Mouse (Mus musculus): ENCODE measurements at regions not wholly inside any gene's neighbourhood (a gene's known extent, or its start where the extent isn't known, plus 50 kb on each side); places are given as distances from the start of the nearest gene placed in this dataset.

DNA sequence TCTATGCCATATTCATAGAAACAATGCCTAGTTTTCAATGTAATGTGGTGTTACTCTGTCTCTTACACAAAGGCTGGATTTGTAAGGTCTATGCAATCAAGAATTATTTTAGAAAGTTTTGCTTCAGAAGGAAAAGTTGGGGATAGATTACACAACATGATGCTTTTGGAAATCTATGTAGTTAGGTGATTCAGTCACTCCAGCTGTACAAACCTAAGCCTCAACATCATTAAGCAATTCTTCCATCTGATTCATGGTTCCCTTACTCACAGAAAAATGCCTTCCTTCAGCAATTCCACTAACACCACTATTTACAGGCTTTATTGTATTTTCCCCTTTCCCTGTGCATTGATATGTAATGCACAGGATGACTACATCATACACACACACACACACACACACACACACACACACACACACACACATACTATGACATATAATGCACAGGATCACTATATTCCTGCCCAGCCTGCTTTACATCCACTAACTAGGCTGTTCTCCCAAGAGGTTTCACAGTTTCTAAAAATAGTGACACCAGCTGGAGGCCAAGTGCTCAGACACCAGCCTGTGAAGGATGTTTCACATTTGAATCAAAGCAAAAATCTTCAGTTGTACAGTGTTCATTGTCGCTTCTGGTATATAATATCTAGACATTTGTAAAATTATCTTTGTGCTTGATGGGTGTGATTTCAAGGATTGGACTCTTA, 305.9 kb downstream of the Klf6 start:
- no peak for TF ChIP-seq CTCF (IDR thresholded peaks at IDR 0.05; ENCODE audit: control insufficient read depth, insufficient read depth, low read length)
- TF ChIP-seq POLR2A (IDR thresholded peaks at IDR 0.05; ENCODE audit: borderline replicate concordance, control insufficient read depth, low read depth, low read length) = no peak
- no peak overlapping the region for H3K27ac ChIP-seq (ENCODE audit: control insufficient read depth, insufficient read depth, low read depth, low read length, poor library complexity)
- no peak overlapping the region for H3K4me3 ChIP-seq (replicated peaks; ENCODE audit: control insufficient read depth, low read depth, low read length)
- 83% methylated on average over 1 of the region's 1 CpGs for WGBS
- H3K4me1 ChIP-seq (ENCODE audit: control insufficient read depth, insufficient read depth, low read length) = no peaks in the 10 kb centered on the region

DNA sequence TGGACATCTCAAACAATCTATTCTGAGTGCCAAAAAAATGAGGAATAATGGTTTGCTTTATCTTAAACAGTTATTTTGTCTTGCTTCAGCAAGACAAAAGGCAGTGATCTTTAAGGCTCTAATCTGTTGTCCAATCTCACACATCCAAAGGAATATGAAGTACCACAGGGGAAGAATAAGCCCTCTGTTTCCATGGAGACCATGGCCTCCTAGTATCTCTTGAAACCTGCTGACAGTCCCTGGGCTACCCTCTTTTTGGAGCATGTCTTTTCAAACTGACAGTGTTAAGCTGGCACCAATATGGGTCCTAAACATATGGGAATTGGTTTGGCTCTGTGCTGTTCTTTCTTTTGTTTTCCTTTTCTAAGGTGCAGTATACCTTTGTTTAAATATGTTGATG, 311.8 kb downstream of the Klf6 start:
- Histone ChIP-seq H3K4me3 (replicated peaks; ENCODE audit: control insufficient read depth, low read depth, low read length) (no peak overlapping the region), H3K4me1 (ENCODE audit: control insufficient read depth, insufficient read depth, low read length) (no peaks in the 10 kb centered on the region), H3K27ac (ENCODE audit: control insufficient read depth, insufficient read depth, low read depth, low read length, poor library complexity) (no peak overlapping the region)
- TF ChIP-seq POLR2A (IDR thresholded peaks at IDR 0.05; ENCODE audit: borderline replicate concordance, control insufficient read depth, low read depth, low read length) = no peak

- no peak overlapping the region for H3K27ac ChIP-seq (ENCODE audit: control insufficient read depth, insufficient read depth, low read depth, low read length, poor library complexity)
- WGBS = 79% methylated on average over 9 of the region's 9 CpGs
These were observed 317.2 kb downstream of the Klf6 start for GRCm38 (mm10) chr13:6178362-6179070.

GRCm38 (mm10) chr13:6189133-6189532, 327.9 kb downstream of the Klf6 start:
- TF ChIP-seq CTCF (IDR thresholded peaks at IDR 0.05; ENCODE audit: control insufficient read depth, insufficient read depth, low read length) (no peak), POLR2A (IDR thresholded peaks at IDR 0.05; ENCODE audit: borderline replicate concordance, control insufficient read depth, low read depth, low read length) (no peak)
- Histone ChIP-seq H3K4me1 (ENCODE audit: control insufficient read depth, insufficient read depth, low read length) (no peaks in the 10 kb centered on the region), H3K4me3 (replicated peaks; ENCODE audit: control insufficient read depth, low read depth, low read length) (no peak overlapping the region), H3K27ac (ENCODE audit: control insufficient read depth, insufficient read depth, low read depth, low read length, poor library complexity) (no peak overlapping the region)
- 78% methylated on average over 3 of the region's 3 CpGs for WGBS

More at GRCm38 (mm10) chr13:6178362-6179070, 317.2 kb downstream of the Klf6 start:
- Histone ChIP-seq H3K4me3 (replicated peaks; ENCODE audit: control insufficient read depth, low read depth, low read length) (no peak overlapping the region), H3K4me1 (ENCODE audit: control insufficient read depth, insufficient read depth, low read length) (no peaks in the 10 kb centered on the region)
- TF ChIP-seq CTCF (IDR thresholded peaks at IDR 0.05; ENCODE audit: control insufficient read depth, insufficient read depth, low read length) (no peak), POLR2A (IDR thresholded peaks at IDR 0.05; ENCODE audit: borderline replicate concordance, control insufficient read depth, low read depth, low read length) (no peak)

DNA sequence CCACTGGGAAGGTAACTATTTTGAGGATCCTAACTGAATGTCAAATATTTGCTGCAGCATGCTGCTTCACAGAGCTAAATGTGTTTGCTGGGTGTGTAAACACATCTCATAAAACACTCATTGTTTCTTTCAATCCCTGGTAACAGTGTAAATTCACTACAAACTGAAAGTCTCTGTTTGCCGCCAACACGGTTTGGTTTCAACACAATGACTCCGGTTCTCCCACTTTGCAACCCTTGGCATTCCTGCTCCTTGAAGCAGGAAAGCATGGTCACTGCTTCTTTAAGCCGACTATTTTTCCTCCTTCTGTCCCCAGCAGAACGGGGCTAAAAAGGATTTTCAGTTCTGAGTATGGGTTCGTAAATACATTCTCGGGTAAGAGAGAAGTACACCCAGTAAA, 328.3 kb downstream of the Klf6 start:
- H3K4me1 ChIP-seq (ENCODE audit: control insufficient read depth, insufficient read depth, low read length) = no peaks in the 10 kb centered on the region
- WGBS = 68% methylated on average over 7 of the region's 7 CpGs
- H3K27ac ChIP-seq (ENCODE audit: control insufficient read depth, insufficient read depth, low read depth, low read length, poor library complexity) = no peak overlapping the region
- TF ChIP-seq POLR2A (IDR thresholded peaks at IDR 0.05; ENCODE audit: borderline replicate concordance, control insufficient read depth, low read depth, low read length) (no peak), CTCF (IDR thresholded peaks at IDR 0.05; ENCODE audit: control insufficient read depth, insufficient read depth, low read length) (no peak)
- no peak overlapping the region for H3K4me3 ChIP-seq (replicated peaks; ENCODE audit: control insufficient read depth, low read depth, low read length)

DNA sequence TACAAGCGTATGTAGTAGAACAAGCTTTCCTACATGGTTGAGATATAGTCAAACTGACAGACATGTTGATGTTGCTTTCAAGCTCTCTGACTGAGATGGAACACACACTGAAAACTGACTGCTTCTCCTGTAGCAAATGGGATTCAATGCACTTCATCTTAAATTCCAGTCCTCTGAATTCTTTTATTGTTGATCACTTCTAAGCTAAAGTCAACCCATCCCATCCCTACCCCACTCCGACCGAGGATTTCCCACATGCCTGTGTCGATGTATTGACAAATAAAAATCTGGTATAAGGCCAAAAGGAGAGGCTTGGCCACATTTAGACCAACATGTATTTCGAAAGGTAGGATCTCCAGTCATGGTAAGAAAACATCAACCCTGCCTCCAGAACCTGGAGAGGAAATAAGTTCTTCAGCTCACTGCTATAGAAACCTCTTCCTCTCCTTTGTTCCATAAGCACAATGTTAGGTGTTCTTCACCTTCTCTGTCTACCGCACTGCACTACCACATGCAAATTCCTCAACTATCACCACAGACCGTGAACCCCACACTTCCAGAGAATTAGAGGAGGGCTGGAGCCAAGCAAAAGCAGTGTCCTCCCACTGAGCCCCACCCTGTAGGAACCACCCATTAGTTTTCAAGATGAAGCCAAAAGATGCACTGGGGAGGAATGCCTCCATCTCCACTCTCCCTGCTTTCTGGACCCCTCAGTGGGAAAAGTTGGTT, 330.1 kb downstream of the Klf6 start:
- WGBS = 79% methylated on average over 7 of the region's 7 CpGs
- TF ChIP-seq POLR2A (IDR thresholded peaks at IDR 0.05; ENCODE audit: borderline replicate concordance, control insufficient read depth, low read depth, low read length) (no peak), CTCF (IDR thresholded peaks at IDR 0.05; ENCODE audit: control insufficient read depth, insufficient read depth, low read length) (no peak)
- H3K27ac ChIP-seq (ENCODE audit: control insufficient read depth, insufficient read depth, low read depth, low read length, poor library complexity) = no peak overlapping the region
- H3K4me1 ChIP-seq (ENCODE audit: control insufficient read depth, insufficient read depth, low read length) = no peaks in the 10 kb centered on the region
- no peak overlapping the region for H3K4me3 ChIP-seq (replicated peaks; ENCODE audit: control insufficient read depth, low read depth, low read length)

DNA sequence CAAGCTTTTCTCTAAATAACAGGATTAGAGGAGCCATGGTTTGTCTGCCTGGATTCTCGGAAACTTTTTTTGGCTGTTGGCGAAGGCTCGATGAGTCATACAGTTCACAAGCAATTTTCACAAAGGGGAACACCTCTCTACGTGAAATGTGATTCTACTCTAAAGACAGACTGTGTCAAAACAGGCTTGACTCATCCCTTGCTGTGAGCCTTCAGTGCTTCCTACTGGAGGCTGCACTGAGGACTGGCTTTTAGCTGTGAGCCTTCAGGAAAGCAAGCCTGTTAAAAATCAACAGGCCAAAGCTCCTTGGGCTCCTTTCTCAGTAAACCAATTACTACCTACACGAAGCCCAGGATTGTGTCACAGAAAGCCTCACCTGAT, 330.6 kb downstream of the Klf6 start:
- TF ChIP-seq POLR2A (IDR thresholded peaks at IDR 0.05; ENCODE audit: borderline replicate concordance, control insufficient read depth, low read depth, low read length) = no peak
- no peak for TF ChIP-seq CTCF (IDR thresholded peaks at IDR 0.05; ENCODE audit: control insufficient read depth, insufficient read depth, low read length)
- Histone ChIP-seq H3K4me1 (ENCODE audit: control insufficient read depth, insufficient read depth, low read length) (no peaks in the 10 kb centered on the region), H3K4me3 (replicated peaks; ENCODE audit: control insufficient read depth, low read depth, low read length) (no peak overlapping the region), H3K27ac (ENCODE audit: control insufficient read depth, insufficient read depth, low read depth, low read length, poor library complexity) (no peak overlapping the region)
- 66% methylated on average over 5 of the region's 5 CpGs for WGBS

GRCm38 (mm10) chr13:6196690-6197089, 335.4 kb downstream of the Klf6 start:
- 89% methylated on average over 5 of the region's 5 CpGs for WGBS
- no peak for TF ChIP-seq POLR2A (IDR thresholded peaks at IDR 0.05; ENCODE audit: borderline replicate concordance, control insufficient read depth, low read depth, low read length)
- no peak for TF ChIP-seq CTCF (IDR thresholded peaks at IDR 0.05; ENCODE audit: control insufficient read depth, insufficient read depth, low read length)
- H3K27ac ChIP-seq (ENCODE audit: control insufficient read depth, insufficient read depth, low read depth, low read length, poor library complexity) = no peak overlapping the region
- no peaks in the 10 kb centered on the region for H3K4me1 ChIP-seq (ENCODE audit: control insufficient read depth, insufficient read depth, low read length)
- H3K4me3 ChIP-seq (replicated peaks; ENCODE audit: control insufficient read depth, low read depth, low read length) = no peak overlapping the region

Data from bone marrow, adult 2 months (tissue).